Mouse (Mus musculus): Measurements from ENCODE around the gene Efcab5. TPM values are rescaled to one million over a fixed set of nuclear protein-coding genes. Genes with fewer than 3 reads are reported as not detected.

The Efcab5 gene
- 1 to 10 TPM in 1 of 2 experiments, under 1 TPM in 1; 0.54 to 1.3 TPM for polyA plus RNA-seq (2017; shearing (Covaris generic))

DNA sequence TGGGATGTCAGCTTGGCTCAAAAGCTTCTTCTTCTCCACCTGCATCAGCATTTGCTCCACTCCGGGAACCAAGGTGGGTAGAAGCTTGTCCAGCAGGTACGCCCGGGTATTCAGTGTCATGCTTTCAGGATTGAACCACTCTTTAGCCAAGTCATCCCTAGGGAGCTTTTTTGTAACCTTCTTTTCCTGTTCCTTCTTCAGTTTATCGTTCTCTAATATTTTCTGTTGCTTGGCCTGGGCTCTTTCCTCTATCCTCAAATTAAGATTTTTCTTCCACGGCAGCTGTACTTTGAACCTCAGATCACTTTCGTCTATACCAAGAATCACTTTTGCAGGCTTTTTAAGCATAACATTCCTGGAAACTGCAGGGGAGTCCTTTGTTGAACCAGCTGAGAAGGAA lies at the start of gene Efcab5:
Gene Efcab5 (minus strand): TSS at position 101 of the 400 bp plus-strand sequence.

GRCm38 (mm10) chr11:77215951-77216760 lies 27.4 kb upstream of the Efcab5 start, which contains the start of gene Ssh2:
Gene Ssh2 (plus strand): TSS chr11:77216287.

GRCm38 (mm10) chr11:77078273-77079134 lies 110.3 kb downstream of the Efcab5 start, which contains the start of gene Nsrp1:
Gene Nsrp1 (minus strand): TSS chr11:77078435.

Other genes with a start within 250 kb of the Efcab5 start
- 1 to 10 TPM in 1 of 2 experiments, under 1 TPM in 1; 0.64 to 2.6 TPM for gene Slc6a4, start 190.4 kb downstream of the Efcab5 start, polyA plus RNA-seq (2017; shearing (Covaris generic))
- 10 to 100 TPM; 37.9 to 42.1 TPM for gene Nsrp1, start 110.5 kb downstream of the Efcab5 start, polyA plus RNA-seq (2017; shearing (Covaris generic))
- 100 to 1,000 TPM; 101 to 111 TPM for gene Ssh2, start 27.3 kb upstream of the Efcab5 start, polyA plus RNA-seq (2017; shearing (Covaris generic))